Mouse (Mus musculus): ENCODE measurements at regions not wholly inside any gene's neighbourhood (a gene's known extent, or its start where the extent isn't known, plus 50 kb on each side); places are given as distances from the start of the nearest gene placed in this dataset.
"Not testable (repeated sequence)": the region's sequence is repeated elsewhere in the genome, so short reads cannot be mapped to it uniquely, and the experiment has no call there.

DNA sequence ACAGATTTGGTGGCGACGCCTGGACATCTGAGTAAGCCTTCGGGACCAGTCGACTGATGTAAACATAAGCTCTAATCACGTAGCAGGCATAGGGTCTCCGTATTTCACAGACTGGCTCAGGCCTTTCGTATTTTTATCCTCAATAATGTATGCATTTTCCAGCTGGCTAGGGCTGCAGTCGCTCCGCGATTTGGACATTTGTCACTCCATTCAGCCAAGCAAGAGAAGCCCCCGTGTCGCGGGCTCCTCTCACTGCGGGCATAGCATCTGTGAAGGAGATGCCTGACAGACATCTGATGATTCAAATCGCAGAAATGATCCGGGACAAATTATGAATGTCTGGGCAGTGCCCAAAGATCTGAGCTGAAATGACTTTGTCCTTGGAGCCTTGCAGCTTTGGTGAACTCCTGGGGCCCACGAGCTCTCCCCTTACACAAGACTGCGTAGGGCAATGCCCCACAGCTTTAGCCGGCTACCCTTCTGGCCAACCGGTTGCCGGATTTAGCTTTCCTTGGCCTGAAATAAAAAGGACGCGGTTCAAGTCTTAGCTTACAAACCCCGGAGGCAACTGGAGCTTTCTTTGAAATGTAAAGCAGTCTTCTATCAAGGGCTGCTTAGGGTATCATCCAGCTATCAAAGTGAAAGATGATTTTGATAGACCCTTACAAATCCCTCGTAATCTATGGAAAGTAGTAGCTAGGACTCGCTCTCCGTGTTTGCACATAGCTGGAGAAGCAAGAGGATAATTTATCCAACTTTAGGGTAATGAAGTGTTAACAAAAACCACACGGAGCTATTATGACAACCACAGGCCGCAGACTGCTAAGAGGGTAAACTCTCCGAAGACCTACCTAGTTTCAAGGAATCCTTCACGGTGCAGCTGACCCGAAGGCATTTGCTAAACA, 270.6 kb downstream of the Etnk1 start:
- ATAC-seq = no peak

DNA sequence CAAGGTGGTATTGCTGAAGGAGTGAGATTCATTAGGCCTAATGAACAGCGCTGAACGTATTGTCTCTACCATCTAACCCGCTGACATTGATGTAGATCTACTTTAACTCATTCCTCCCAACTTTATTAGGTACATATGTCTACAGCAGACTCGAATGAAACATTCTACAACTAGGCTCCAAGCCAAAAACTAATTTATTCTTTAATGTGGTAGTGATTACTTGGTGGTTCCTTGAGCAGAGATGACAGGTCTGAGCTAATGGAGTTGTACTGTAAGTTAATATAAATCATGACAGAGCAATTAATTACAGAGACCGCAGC, 271.2 kb downstream of the Etnk1 start:
- no peak for ATAC-seq

GRCm38 (mm10) chr6:143439484-143439883, 272.5 kb downstream of the Etnk1 start:
- no peak for ATAC-seq

- no peak for ATAC-seq
Observed at GRCm38 (mm10) chr6:143440237-143440950, 273.4 kb downstream of the Etnk1 start.

- ATAC-seq = no peak
Observed at GRCm38 (mm10) chr6:143442361-143442760, 275.3 kb downstream of the Etnk1 start.

- ATAC-seq = no peak
Observed at GRCm38 (mm10) chr6:143443446-143443845, 276.4 kb downstream of the Etnk1 start.

DNA sequence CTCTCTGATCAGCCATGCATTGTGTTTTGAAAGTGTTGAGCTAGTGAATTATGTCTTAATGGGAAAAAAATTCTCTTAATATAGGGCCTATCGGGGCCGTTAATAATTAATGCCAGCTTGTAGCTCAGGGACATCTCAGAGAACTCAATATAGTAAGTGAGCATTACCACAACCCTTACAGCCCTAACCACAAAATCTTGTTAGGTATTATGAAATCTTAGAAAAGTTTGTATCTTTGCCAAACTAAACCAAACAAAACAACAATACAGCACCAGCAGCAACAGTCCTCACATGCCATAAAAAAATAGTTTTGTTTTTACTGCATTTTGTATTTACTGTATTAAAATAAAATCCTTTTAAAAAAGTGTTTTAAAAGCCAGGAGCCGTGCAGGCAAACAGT, 277.8 kb downstream of the Etnk1 start:
- ATAC-seq = no peak

DNA sequence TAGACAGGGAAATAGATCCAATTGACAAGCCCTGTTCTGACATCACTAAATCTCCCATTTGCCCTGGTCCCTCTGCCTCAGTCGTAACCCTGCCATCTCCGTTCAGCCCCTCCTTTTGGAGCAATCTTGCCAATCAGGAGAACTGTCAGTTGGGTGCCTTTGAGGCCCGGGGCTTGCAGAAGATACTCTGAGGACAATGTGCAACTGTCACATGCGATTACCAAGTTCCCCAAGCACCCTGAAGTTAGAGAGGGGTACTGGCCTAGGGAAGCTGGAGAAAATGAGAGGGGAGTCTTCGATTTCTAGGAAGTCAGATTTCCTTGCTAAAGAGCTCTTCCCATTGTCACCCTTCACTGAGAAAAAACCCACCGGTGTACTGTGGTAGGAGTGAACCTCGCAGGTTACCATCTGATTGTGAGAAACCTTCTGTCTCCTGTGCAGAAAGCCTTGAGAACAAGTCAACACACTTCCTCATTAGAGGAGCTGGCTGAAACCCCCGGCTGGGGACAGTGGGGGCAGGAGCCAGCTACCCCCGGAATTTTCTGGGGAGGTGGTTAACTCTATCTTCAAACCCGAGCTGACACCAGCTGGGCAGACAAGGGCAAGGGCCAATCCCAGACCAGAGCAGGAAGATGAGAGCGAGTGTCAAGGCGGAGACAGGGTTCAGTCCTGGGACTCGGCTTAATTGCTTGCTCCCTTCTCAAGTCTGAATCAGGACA, 279.0 kb downstream of the Etnk1 start:
- ATAC-seq = no peak

GRCm38 (mm10) chr6:143447060-143447459, 280.0 kb downstream of the Etnk1 start:
- no peak for ATAC-seq

DNA sequence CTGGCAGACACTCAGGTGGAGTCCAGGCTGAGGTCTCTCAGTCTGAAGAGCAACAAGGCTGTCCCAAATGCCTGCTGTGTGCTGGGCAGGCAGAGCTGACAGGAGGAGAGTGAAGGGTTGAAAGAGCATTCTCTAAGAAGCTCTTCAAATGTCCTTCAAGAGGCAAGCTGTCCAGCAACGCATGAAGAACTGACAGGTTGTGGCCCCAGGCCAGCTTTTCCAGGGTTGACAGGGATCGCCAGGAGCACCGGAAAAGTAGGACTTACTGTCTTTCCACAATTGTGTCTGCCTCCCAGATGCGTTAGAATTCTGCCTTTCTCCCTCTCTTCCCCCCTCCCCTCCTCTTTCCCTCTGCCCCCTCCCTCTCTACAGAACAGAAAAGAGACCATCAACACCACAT, 282.1 kb downstream of the Etnk1 start:
- ATAC-seq = no peak

DNA sequence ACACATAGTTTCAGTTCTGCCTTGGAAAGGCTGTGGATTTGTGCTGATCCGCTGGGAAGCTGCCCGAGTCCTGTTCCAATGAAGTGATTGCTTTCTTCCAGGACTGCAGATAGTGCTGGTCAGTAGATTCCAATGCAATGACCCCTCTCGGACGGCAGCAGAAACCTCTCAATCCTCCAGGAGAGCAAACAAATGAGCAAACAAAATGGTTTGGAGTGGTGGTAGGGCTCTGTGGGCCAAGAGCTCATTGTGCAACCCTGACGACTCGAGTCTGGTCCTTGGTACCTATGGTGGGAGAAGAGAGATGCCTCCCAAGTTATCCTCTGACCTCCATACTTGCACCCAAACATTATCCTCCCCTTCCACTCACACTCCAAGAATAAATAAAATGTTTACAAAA, 284.8 kb downstream of the Etnk1 start:
- ATAC-seq = no peak

DNA sequence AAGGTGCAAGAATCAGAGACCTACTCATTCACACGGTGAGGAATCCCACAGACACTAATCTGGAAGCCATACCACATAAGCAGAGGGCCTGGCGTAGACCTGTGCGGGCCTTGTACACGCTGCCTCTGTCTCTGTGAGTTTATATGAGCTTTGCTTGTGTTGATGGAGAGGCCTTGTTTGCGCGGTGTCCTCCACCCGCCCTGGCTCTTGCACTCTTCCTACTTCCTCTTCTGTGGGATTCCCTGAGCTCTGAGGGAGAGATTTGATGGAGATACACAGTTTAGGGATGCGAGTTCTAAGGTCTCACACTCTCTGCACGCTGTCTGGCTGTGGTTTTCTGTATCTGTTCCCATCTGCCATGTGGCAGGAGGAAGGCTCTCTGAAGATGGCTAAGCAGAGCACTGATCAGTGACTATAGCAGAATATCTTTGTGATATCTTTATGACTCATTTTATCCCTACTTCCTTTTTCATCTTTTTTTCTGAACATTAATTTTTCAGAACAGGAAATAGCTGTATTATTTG, 287.7 kb downstream of the Etnk1 start:
- no peak for ATAC-seq

DNA sequence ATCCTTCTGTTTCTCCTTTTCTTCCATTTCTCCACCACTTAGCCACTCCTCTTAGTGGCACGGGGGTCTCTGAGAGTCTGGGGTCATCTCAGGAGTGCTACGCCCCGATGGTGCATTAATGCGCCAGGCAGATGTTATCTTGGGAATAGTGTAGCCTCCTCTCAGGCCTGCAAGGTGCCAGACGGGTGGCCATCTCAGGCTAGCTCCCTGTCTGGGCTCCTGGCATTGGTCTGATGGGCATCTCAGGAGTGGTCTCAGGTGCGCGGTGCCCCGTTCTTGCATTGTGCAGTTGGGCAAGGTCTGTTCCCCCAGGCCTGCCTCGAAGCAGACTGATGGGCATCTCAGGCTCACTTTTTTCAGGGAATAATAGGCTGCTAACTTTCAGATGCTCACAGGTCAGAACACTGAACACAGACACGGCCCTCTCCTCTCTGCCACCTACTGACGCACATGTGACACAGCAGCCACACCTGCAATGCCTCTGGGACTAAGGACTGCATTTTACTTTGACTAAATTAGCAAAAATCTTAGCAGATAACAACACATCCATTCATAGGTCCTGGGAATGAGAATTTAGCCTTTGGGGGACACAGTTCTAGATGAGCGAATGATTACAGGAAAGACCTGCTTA, 298.0 kb downstream of the Etnk1 start:
- no peak for ATAC-seq

DNA sequence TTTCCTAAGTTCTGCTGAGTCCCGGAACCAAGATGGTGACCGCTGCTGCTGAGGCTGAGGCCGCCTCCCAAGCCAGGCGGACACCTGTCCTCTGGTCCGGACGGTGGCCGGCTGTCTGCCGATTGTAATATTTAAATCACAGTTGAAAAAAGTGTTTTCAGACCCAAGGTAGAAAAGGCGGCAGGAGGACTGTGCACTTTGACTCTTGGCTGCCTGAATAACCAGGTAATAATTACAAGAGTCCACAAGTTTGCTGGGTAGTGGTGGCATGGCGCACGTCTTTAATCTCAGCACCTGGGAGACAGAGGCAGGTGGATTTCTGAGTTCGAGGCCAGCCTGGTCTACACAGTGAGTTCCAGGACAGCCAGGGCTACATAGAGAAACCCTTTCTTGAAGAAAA, 305.7 kb downstream of the Etnk1 start:
- ATAC-seq = not testable (repeated sequence)

GRCm38 (mm10) chr6:143474396-143474795, 307.4 kb downstream of the Etnk1 start:
- ATAC-seq = no peak

- no peak for ATAC-seq
Observed at GRCm38 (mm10) chr6:143475296-143475695, 308.3 kb downstream of the Etnk1 start.

GRCm38 (mm10) chr6:143477396-143477795, 310.4 kb downstream of the Etnk1 start:
- no peak for ATAC-seq

- ATAC-seq = no peak
Observed at GRCm38 (mm10) chr6:143479239-143479638, 312.2 kb downstream of the Etnk1 start.

GRCm38 (mm10) chr6:143479701-143480388, 312.8 kb downstream of the Etnk1 start:
- no peak for ATAC-seq

- no peak for ATAC-seq
Observed at GRCm38 (mm10) chr6:143482272-143482671, 315.3 kb downstream of the Etnk1 start.

DNA sequence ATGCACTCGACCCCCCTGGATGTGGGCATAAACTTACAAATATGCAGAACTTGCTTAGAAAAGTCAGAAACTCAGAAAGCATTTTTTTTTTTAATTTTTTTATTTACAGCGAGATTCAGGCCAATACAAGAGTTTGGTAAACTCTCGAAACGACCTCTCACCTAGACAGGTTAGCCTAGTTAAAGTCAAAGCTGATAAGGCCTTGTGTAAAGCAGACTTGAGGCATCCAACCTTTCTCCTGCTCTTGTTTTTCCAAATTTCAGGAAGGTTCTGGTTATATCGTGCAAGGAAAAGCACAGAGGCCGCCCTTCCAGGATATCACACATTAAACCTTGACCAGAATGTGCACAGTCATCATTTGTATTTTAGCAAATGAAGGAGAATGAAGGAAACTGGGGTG, 315.8 kb downstream of the Etnk1 start:
- ATAC-seq = no peak

- no peak for ATAC-seq
Observed at GRCm38 (mm10) chr6:143484941-143485340, 317.9 kb downstream of the Etnk1 start.
